Mouse (Mus musculus): ENCODE measurements around the gene Btbd1.

Btbd1 gene

DNA sequence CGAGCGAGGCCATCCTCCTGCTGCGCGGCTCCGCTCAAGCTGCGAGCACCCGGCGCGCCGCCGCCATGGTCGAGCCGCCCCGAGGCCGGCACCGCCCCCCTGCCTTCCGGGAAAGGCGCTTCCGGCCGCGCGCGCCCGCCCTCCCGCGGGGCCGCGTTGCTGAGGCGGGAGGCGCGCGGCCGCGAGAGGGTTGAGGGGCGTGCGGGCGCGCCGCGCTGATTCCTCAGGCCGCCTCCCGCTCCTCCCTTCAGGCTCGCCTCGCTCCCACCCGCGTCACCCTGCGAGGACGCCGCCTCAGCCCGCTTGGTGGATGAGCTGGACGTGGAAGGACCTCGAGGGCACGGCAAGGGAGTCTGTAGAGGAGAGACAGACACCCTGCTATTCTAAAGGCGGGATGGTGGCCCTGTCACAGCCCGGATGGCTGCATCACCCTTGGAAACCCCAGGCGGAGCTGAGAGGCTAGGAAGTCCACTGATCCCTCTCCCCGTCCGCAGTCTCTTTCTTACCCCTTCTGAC lies at the start of gene Btbd1:
Gene Btbd1, minus strand, starts transcription at position 53 of the 516 bp plus-strand sequence.
- no peak for DNase-seq (ENCODE audit: extremely low read depth, low read depth, low spot score)

DNA sequence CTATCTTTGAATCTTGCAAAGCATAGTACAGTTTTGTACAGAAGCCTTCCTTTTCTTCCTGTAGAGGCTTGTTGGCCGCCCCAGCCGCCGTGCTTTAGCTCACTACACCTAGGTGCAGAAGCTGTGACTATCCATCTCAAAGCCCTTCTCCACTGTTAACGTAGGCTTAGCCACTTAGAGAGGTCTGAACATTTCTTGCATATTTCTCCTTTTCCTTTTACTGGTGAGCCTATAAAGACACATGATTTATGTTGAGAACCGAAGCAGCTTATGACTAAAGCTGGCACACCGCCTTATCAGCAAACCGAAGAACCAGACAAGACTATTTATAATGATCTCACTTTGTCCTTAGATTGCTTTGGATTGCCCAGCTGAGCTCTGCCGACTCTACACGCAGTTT lies 46.1 kb upstream of the Btbd1 start:
- DNase-seq (ENCODE audit: extremely low read depth, low read depth, low spot score), result no peak

- peak; percentile 13 for DNase-seq (ENCODE audit: extremely low read depth, low read depth, low spot score)
These were observed 45.4 kb upstream of the Btbd1 start for GRCm38 (mm10) chr7:81874636-81875035.

DNA sequence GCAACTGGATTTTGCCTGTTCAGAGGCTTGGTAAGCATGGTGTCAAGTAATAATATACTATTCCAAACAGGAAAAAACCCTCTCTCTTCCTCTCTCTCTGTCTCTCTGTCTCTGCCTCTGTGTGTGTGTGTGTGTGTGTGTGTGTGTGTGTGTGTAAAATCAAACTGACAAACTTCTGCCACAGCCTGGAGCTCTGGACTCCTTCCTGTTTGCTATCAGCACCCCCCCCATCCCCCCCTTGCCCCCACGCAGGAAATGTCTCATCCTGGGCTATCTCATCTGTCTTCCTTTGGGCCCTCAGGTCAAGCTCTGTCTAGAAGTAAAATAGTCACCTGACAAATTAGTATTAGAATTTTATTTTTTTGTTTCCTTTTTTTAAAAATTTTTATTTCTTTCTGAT lies 44.6 kb upstream of the Btbd1 start:
- DNase-seq (ENCODE audit: extremely low read depth, low read depth, low spot score), result no peak

- DNase-seq (ENCODE audit: extremely low read depth, low read depth, low spot score), result no peak
These were observed 43.3 kb upstream of the Btbd1 start for GRCm38 (mm10) chr7:81872493-81873013.

- peak; percentile 10 for DNase-seq (ENCODE audit: extremely low read depth, low read depth, low spot score)
These were observed 38.9 kb upstream of the Btbd1 start for GRCm38 (mm10) chr7:81868158-81868557.

GRCm38 (mm10) chr7:81867231-81867930 lies 38.1 kb upstream of the Btbd1 start:
- DNase-seq (ENCODE audit: extremely low read depth, low read depth, low spot score), result no peak

DNA sequence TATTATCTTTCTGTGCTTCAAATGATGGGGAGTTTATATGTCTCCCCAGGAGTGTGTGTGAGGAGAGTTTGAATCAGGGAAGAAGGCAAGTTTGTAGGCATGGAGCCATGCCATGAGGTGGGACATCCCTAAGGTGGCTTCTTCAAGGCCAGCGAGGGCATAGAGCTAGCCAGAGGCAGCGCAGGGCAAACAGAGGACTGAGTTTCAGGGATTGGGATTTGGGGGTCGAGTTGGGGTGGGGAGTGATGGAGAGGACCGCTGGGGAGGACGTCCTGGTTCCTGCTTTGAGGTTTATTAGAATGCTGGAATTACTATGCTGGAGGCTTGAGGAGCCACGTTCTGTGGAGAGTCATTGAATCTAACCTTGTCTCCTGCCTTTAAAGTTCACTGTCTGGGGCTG lies 36.7 kb upstream of the Btbd1 start:
- no peak for DNase-seq (ENCODE audit: extremely low read depth, low read depth, low spot score)

DNA sequence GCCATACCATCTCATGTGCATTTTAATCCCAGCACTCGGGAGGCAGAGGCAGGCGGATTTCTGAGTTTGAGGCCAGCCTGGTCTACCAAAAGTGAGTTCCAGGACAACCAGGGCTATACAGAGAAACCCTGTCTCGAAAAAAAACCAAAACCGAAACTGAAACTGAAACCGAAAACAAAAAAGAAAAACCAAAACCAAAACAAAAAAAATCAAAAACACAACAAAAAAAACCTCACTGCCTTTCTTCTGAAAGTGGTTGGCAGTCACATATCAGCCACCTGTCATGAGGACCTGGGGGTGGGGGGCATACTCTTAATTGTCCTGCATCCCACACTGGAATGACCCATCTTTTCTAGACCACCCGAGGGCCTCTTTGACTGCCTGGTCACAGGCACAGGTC lies 35.3 kb upstream of the Btbd1 start:
- DNase-seq (ENCODE audit: extremely low read depth, low read depth, low spot score), result no peak

DNA sequence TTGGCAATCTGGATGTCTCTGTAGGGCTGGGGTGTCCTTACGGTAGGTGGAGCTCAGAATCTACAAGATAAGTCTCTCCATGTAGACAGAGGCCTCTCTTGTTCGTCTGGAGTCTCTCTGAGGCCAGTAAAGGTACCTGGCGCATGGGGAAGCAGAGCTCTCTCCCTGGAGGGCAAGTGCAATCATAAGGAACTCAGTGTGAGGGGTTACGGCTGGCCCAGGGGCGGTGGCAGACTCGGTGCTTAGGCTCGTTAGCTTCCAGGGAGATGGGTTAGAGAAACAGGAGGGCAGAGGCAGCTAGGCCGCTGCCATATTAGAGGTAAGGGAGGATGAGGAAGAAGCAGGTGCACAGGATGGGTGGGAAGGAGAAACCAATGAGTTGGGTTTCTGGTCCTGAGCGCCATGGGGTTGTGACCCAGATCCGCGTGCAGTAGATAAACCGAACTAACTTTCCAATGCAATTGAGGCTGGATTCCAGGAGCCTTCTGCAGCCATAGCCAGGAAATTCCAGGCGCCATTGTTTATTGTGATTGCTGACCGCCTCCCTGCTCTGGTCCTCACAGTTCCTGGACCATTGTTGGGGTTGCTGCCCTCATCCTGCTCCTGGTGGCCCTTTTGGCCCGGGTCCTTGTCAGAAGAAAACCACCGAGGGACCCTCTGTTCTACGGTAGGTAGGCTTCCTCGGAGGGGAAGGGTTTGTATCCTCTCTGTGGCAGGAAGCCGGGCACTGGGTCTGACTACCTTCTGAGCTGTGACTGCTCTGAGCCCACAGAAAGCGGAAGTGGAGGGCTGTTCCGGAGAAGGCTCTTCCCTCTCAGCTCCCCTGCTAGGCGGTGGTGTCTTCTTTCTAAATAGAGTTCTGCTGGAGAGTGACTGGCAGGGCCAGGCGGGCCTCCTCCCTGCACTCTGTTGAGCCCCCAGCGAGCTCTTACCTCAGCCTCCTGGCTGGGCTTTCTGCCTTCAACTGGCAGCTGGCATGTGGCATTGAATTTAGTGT lies 33.7 kb upstream of the Btbd1 start:
- no peak for DNase-seq (ENCODE audit: extremely low read depth, low read depth, low spot score)

DNA sequence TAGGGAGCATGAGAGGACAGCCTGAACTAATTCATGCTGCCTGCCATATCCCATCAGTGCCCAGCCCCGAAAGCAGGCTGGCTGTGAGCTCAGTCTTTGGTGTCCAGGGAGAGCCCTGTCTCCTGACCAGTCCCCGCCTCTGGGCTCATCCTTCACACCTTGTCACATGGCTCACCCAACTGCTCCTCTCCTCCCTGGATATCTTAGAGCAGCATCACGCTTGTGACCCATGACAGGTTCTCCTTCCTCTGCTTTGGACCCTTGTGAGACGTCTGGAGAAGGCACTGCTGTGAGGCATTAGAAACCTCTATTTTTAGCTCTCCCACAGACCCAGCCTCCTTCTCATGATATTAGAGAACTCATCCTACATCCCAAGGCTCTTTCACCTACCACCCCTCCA lies 32.7 kb upstream of the Btbd1 start:
- no peak for DNase-seq (ENCODE audit: extremely low read depth, low read depth, low spot score)

DNA sequence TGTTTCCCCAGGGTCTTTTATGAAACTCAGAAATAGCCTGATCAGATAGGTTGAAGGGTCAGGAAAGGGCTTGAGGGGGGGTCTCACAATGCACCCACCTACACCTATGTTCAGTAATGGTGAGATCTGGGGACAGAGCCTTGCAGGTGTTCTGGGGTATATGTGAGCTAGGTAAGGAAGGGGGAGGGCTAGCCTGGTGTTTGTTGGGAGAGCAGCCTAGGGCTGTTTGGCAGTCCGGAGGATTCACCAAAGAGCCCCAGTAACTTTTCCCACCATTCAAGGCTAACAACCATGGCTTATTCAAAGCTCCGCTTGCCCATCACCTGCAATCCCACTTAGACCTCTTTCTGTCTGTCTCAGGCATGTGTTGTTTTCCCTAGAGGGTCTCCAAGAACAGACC lies 32.2 kb upstream of the Btbd1 start:
- DNase-seq (ENCODE audit: extremely low read depth, low read depth, low spot score), result no peak

DNA sequence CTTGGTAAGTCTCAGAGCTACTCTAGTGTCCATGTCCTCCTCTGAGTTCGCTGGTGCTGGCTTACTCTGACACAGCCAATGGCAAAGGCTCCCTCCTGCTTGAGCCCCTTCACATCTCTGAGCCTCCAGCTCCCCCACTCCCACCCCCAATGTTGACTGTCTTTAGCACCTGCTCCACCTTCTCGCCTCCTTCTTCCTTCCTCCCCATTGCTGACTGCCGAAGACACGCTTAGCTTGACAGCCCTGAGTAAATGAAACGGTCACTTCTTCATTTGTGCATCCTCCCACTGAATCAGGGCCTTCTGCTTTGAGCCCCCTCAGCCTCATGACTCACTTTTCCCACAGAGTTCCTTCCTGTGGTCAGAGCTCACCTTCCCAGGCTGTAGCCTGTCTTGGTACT lies 31.8 kb upstream of the Btbd1 start:
- no peak for DNase-seq (ENCODE audit: extremely low read depth, low read depth, low spot score)

- no peak for DNase-seq (ENCODE audit: extremely low read depth, low read depth, low spot score)
These were observed 30.8 kb upstream of the Btbd1 start for GRCm38 (mm10) chr7:81860071-81860470.

DNA sequence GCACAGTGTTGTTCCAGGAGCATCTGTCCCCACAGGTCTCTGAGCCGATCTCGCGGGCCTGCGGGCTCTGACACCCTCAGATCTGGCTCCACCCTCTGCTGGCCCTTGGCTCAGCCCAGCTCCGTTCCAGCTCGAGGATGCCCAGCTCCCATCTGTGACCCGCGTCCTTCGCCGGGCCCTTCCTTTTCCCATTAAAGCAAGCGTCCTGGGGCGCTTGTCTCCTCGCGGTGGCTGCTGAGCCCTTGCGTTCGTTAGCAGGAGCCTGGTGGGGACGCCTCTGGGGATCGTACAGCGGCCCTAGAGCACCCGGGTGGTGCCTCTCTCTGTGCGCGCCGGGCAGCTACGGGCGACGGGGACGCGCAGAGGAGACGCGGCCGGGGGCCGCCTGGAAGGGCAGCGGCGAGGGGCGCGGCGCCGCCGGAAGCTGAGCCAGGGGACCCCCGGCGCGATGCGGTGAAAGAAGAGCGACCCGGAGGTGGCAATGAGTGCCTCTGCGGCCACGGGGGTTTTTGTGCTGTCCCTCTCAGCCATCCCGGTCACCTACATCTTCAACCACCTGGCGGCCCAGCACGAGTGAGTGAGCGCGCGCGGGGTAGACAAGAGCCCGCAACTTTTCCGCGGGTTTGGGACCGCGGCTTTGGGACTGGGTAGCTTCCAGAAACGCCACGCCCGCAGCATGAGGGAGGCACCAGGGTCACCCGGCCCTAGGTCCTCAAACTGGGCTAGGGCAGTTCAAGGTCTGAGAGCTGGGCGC lies 29.9 kb upstream of the Btbd1 start, which contains the start of gene Tm6sf1:
Gene Tm6sf1, plus strand, starts transcription at position 34 of the 754 bp plus-strand sequence.
- no peak for DNase-seq (ENCODE audit: extremely low read depth, low read depth, low spot score)

GRCm38 (mm10) chr7:81858236-81858635 lies 29.0 kb upstream of the Btbd1 start:
- DNase-seq (ENCODE audit: extremely low read depth, low read depth, low spot score), result no peak

- no peak for DNase-seq (ENCODE audit: extremely low read depth, low read depth, low spot score)
These were observed 27.0 kb upstream of the Btbd1 start for GRCm38 (mm10) chr7:81856221-81856620.

- DNase-seq (ENCODE audit: extremely low read depth, low read depth, low spot score), result no peak
These were observed 26.5 kb upstream of the Btbd1 start, which contains the start of gene Gm10160 for GRCm38 (mm10) chr7:81855694-81856093. TSS of gene Gm10160 (minus strand) at chr7:81855794.

DNA sequence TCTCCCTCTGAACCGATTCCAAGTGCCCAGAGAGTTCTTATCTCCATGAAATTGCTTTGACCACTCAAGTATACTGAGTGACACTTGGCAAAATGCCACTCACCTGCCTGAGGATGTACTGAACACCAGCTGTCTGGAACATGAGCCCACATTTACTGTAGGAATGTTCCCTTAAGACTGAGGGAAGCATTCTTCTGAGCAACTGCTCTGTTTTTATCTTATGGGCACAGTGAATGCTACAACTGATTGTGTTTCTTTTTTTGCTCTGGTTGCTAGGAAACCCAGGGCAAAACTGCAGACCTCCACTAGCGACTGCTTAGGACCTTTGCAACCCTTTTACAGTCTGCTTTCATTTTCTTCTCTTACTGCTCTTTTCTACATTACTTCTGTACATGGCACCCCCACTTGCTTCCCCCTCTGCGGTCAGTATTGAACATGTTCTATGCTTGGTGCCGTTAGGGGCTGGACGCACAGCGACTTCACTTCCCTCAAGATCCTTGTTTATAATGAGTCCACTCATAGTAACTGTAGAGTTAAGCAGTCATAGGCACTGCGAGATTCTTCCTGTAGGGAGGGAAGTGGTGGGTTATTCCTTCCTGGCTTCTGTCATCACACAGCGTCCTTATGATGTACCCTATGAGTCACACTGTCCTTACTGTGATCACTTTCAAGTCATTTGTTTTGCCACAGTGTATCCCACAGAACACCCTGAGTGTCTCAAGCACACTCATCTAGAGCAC lies 25.5 kb upstream of the Btbd1 start:
- no peak for DNase-seq (ENCODE audit: extremely low read depth, low read depth, low spot score)

DNA sequence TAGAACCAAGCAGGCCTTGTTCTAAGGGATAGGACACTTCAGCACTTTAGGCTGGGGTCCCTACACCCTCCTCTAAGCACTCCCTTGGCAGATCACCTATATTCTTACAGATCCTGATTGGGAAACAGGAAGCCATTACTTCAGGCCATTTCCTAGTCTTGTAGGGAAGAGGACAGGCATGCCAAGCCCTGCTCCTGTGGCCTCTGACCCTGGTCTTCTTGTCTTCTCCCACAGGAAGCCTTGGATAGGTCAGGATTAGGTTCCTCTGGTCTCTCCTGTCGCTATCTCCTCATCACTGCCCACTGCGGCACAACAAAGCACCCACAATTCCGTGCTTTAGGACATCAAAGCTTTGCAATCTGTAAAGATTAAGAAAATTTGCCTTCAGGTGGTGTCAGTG lies 22.5 kb upstream of the Btbd1 start:
- DNase-seq (ENCODE audit: extremely low read depth, low read depth, low spot score), result no peak

Data from fat pad, adult 2 months (tissue).